Mouse (Mus musculus) liver, embryonic 18 days (tissue): ENCODE measurements around the gene Mospd2. TPM values are rescaled to one million over a fixed set of nuclear protein-coding genes. Genes with fewer than 3 reads are reported as not detected.

Experiments used
- polyA plus RNA-seq: library from polyadenylated mRNA; depleted of rRNA; stranded (reverse); fragments of >200 nt; gene quantifications from 2 replicates; pipeline ENCODE4 v1.2.3, GENCODE M21; 2012; rRNA removed

Mospd2 gene
- 10.1 and 10.3 TPM in 2 replicates for polyA plus RNA-seq

GRCm38 (mm10) chrX:164980193-164980775, at the start of gene Mospd2, which contains the start of gene Fancb:
Gene Mospd2, minus strand, starts transcription at chrX:164980375.
Gene Fancb, plus strand, starts transcription at chrX:164980592.

GRCm38 (mm10) chrX:165004779-165005324, 24.7 kb upstream of the Mospd2 start, which contains the start of gene Gm17604:
Gene Gm17604, minus strand, starts transcription at chrX:165004829.

Other genes with a start within 250 kb of the Mospd2 start
- 1.4 TPM in 2 replicates for gene Fancb, start 217 bp upstream of the Mospd2 start, polyA plus RNA-seq
- gene Gm17604, start 24.5 kb upstream of the Mospd2 start, polyA plus RNA-seq, result not detected in 2 replicates